Mouse (Mus musculus) A20 (cell line): ENCODE results near the gene Flnc.

Experiments used
- DNase-seq: peaks from one replicate; pipeline ENCODE4 v3.0.0-alpha.2; 2011; ENCODE audit warnings: low read depth, low spot score

Gene Flnc

DNA sequence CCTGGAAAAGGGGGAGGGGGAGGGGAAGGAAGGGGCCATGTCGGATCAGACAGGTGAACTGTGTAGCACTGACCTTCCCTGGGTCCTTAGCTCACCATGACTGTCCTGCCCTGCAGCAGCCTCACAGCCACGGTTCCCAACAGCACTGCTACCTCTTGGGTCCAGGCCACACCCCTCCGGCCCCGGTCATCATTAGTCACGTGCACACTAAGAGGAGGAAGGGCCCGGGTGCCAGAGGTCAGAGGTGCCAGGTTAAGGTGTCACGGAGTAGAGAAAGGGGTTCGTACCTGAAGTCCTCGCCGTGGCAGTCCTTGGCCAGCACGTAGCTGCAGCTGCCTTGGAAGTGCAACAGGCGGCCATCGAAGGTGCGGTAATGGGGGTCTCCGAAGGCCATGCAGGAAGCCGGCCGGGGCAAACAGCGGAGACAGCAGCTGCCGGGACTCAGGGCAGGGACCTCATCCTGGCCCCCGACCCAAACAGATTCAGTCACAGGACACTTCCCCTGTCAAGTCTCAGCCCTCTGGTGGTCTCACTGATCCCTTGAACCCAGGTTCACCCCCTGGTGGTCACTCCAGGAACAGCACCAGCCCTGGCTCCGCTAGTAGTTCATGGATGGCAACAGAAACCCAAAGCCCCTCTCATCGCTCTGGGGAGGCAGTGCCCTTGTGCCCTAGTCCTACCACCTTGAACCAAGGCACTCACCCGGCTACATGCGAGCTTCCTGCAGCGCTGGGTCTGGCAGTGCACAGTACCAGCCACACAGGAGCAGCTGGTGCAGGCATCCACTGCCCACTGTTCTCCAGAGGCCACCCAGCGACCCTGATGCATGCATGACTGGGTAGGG, 51.9 kb downstream of the Flnc start:
- DNase-seq: peak; percentile 70

DNA sequence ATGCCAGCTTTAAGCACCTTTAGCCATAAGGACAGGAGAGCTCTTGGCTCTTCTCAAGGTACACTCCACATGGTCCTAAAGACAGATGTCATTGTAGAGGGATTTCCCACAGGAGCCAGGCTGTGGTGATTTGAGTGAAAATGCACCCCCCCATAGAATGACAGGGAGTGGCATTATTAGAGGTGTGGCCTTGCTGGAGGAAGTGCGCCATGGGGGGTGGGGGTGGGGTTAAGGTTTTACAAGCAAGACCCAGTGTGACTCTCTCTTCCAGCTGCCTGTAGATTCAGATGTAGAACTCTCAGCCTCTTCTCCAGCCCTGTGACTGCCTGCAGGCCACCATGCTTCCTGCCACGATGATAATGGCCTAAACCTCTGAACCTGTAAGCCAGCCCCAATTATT, 52.9 kb downstream of the Flnc start:
- peak; percentile 57 for DNase-seq

DNA sequence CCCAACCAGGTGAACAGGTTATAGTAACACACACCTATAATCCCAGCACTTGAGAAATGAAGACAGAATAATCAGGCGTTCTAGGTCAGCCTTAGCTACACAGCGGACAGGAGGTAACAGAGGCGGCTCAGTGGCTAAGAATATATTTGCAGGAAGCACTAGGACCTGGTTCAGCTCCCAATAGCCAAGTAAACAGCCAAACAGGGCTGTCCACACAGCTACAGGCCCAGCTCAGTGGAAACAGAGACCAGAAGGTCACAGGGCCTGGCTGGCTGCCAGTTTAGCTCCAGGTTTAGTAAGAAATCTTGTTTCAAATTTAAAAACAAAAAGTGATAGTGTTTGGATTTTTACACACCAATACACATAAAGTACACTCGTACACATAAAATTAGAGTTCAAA, 61.0 kb downstream of the Flnc start:
- DNase-seq: no peak

DNA sequence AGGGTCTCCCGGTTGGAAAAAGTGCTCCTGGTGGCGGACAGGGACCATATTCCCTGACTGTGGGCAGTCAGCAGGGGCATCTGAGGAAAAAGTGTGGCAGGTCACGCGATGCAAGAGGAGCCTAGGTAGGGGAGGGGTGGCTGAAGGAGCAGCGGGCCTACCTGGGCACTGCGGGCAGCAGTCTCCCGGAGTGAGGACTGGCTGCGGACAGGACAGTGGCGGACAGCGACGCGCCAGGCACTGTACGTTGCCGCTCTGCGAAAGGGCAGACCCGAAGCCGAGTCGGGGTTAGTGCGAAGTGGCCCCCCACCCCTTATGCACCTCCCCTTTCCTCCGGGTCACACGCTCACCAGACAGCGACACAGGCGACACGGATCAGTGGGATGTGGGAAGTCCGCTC, 63.2 kb downstream of the Flnc start:
- no peak for DNase-seq

DNA sequence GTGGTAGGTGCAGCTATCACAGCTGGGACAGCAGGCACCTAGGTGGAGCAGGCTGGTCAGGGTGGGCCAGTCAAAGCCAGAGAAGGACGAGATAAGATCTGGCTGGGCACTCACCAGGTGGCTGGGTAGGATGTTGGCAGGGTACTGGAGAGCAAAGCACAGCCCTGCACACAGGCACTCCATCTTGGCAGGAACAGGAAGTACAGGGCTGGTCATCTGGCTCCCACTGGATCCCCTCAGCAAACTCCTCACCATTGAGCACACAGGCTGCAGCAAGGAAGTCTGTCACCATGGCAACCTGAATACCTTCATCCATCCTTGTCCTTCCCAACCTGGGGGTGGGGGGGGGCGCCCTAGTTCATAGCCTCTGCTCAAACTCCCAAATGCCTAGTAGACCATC, 64.7 kb downstream of the Flnc start:
- DNase-seq: no peak

DNA sequence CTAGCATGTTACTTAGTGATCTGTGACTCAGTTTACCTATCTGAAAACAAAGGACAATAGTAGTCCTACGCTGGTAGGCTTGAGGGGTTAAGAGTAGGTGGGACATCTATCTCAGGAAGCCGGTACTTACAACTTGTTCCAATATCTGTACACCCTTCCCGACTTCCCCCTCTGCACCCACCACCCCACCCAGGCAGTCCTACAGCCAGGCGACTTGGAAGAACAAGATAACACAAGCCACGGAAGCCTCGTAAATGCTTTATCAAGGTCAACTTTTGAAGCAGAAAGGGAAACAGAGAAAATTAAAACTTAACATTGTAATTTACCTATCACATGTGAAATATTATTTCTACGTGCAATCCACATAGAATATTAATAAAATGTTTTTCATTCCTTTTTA, 67.1 kb downstream of the Flnc start:
- no peak for DNase-seq

DNA sequence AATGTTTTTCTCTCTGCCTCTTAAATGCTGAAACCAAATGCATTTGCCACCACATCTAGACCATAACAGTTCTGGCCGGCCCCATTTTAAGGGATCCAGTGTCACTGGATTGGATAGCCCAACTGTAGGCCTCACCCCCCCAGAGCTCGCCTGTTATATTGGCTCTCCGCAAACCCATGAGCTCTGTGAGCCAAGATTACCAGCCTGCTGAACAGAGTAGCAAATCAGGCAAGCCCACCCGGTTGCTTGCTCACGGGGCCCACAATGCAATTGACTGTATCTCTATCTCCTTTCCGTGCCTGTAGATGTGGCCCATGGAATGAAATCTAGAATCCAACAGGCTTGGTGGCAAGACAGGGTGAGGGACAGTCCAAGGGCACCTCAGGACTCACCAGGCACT, 67.8 kb downstream of the Flnc start:
- DNase-seq: no peak

DNA sequence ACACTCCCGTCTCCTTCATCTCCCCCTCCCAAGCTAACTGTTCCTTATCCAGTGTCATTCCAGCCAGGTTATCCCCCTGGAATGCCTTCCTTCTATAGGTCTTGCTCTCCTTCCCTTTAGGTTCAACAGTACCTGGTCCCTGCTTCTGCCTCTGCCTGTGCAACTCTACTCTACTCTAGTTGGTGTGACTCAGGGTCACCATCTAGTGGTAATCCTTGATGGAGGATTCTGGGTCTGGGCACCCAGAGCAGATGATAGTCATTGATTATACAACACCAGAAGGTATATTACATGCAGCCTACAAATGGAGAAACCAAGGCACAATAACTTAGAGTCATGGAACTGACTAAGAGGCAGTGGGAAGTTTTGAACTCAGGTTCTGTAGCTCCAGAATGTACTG, 68.5 kb downstream of the Flnc start:
- DNase-seq: peak; percentile 29

DNA sequence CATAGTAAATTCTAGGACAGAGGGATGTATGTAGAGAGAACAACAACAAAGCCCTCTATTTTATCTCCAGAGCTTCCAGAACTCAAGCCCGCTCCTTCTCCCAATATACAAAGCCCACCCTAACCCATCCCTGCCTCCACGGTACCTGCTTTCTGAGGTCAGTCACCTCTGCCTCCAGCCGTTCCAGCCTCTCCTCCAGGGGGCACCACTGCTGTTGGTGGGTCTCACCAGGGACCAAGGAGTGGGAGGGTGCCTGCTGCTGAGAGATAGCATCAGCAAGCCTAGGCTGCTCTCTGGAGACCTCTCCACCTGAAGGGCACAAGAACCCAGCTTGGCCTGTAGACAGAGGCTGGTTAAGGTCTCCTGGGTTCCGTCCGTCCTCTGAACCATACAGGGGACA, 72.4 kb downstream of the Flnc start:
- DNase-seq: peak; percentile 17

DNA sequence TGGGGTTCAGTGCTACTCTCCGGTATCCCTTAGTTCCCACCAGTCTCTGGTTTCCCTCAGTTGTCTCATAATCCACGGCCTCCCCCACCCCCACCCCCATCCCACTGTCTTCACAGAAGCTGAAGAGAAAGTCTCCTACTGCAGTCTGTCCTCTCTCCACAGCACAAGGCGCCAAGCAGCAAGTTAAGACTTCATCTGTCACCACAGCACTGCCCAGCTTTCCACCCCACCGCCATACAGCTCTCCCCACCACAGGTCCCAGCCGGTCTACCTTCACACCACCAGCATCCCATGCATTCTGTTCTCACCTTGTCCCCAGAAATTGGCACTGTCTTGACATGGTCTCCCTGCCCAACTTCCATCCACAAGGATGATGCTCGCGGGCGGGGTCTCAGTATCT, 73.8 kb downstream of the Flnc start:
- DNase-seq: no peak

DNA sequence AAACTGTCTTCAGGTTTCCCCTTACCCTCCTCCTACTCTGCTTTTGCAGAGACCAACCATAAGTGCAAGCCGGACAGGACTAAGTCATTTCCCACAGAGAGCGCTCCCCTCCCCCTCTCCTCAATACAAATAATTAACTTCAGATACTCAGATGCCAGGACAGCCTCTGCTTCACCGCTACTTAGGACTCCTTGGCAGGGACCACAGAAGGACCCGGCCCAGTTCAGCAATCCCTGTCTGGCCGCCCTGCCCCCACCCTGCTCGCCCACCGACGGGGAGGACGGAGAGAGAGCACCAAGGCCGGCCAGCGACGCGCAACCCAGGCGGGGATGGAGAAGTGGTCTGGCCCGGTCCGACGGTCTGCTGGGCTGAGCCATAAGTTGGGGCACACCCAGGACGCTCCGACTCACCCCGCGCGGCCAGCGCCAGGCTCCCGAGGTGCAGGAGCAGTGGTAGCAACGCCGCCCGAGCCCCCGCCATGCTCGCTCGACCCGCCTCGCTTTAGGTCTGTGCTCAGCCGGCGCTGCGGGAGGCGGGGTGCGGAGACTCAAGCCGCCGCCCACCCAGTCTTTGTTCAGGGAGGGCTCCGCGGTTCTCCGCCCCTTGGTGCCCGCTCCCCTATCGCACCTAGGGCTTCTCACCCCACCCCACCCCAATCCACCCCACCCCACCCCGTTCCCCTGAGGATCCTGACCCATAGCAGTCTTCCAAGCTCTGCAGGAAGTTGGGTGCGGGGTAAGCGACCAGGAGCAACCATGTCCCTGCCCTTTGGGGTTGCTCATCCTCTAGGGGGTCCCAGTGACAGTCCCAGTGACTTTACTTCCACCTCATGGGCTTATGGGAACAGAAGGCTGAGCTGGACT, 74.6 kb downstream of the Flnc start, which contains the start of gene Kcp:
Gene Kcp (minus strand): TSS at position 506 of the 863 bp plus-strand sequence.
- no peak for DNase-seq

DNA sequence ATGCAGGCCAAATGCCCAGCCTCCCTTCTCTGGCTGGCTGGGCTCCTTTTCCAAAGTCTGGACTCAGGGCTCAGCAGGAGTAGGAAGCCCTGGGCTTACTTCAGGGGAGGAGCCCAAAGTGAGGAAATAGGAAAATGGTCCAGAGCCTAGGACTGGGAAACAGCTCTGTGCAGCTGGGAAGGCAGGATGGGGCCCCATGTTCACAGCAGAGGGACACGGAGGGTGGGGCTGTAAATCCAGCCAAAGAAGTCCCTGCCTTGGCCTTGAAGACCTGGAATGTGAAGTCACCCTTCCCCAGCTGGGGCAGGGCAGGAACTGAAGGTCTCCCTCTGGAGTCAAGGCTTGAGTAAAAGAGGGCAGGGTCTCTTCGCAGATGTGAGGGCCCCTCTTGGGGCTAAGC, 76.0 kb downstream of the Flnc start:
- DNase-seq: no peak
